Mouse (Mus musculus): ENCODE results near the gene Zfp683. TPM values are rescaled to one million over a fixed set of nuclear protein-coding genes. Genes with fewer than 3 reads are reported as not detected.

Zfp683 gene
- polyA plus RNA-seq, 1 experiment from 2014 or later: not detected

GRCm38 (mm10) chr4:134061166-134061830 lies 7.7 kb downstream of the Zfp683 start:
- H3K4me2 ChIP-seq (ENCODE audit: low read depth, low read length): no peak overlapping the region
- H3K9ac ChIP-seq (ENCODE audit: low read depth, low read length): no peak overlapping the region
- DNase-seq (ENCODE audit: low spot score) (no peak), ATAC-seq (ENCODE audit: low read depth) (no peak)
- H3K4me1 ChIP-seq (ENCODE audit: control insufficient read depth, insufficient read depth, low read length): no peaks in the 10 kb centered on the region
- no peak overlapping the region for H3K4me3 ChIP-seq (ENCODE audit: low read depth, low read length)
- H3K27ac ChIP-seq (replicated peaks; ENCODE audit: low read depth, low read length): no peak overlapping the region
- 69% methylated on average over 18 of the region's 18 CpGs for WGBS
- H3K27me3 ChIP-seq (replicated peaks; ENCODE audit: control insufficient read depth, insufficient read depth, low read length): peaks cover 11% of the 10 kb centered on the region; the same call in 1 of the 2 replicates
- no peaks in the 10 kb centered on the region for H3K9me3 ChIP-seq (ENCODE audit: control insufficient read depth, low read length)
- H3K36me3 ChIP-seq (ENCODE audit: control insufficient read depth, insufficient read depth, low read length): no peaks in the 10 kb centered on the region

- Histone ChIP-seq H3K27ac (replicated peaks; ENCODE audit: low read depth, low read length) (no peak overlapping the region), H3K4me2 (ENCODE audit: low read depth, low read length) (no peak overlapping the region), H3K9me3 (ENCODE audit: control insufficient read depth, low read length) (no peaks in the 10 kb centered on the region), H3K9ac (ENCODE audit: low read depth, low read length) (no peak overlapping the region), H3K27me3 (replicated peaks; ENCODE audit: control insufficient read depth, insufficient read depth, low read length) (peaks cover 11% of the 10 kb centered on the region), H3K4me3 (ENCODE audit: low read depth, low read length) (no peak overlapping the region), H3K36me3 (ENCODE audit: control insufficient read depth, insufficient read depth, low read length) (no peaks in the 10 kb centered on the region), H3K4me1 (ENCODE audit: control insufficient read depth, insufficient read depth, low read length) (no peaks in the 10 kb centered on the region)
- WGBS: 39% methylated on average over 7 of the region's 8 CpGs
- ATAC-seq (ENCODE audit: low read depth) (peak; percentile 35; the same call in 1 of the 2 replicates), DNase-seq (ENCODE audit: low spot score) (peak; percentile 39)
Measured at GRCm38 (mm10) chr4:134061944-134062446, 8.4 kb downstream of the Zfp683 start.

GRCm38 (mm10) chr4:134062561-134062960 lies 8.9 kb downstream of the Zfp683 start:
- H3K9me3 ChIP-seq (ENCODE audit: control insufficient read depth, low read length): no peaks in the 10 kb centered on the region
- DNase-seq (ENCODE audit: low spot score): no peak
- H3K4me2 ChIP-seq (ENCODE audit: low read depth, low read length): no peak overlapping the region
- H3K36me3 ChIP-seq (ENCODE audit: control insufficient read depth, insufficient read depth, low read length): no peaks in the 10 kb centered on the region
- no peak overlapping the region for H3K9ac ChIP-seq (ENCODE audit: low read depth, low read length)
- ATAC-seq (ENCODE audit: low read depth): no peak
- peaks cover 11% of the 10 kb centered on the region for H3K27me3 ChIP-seq (replicated peaks; ENCODE audit: control insufficient read depth, insufficient read depth, low read length)
- H3K4me3 ChIP-seq (ENCODE audit: low read depth, low read length): no peak overlapping the region
- no peaks in the 10 kb centered on the region for H3K4me1 ChIP-seq (ENCODE audit: control insufficient read depth, insufficient read depth, low read length)
- WGBS: 60% methylated on average over 8 of the region's 8 CpGs
- no peak overlapping the region for H3K27ac ChIP-seq (replicated peaks; ENCODE audit: low read depth, low read length)

GRCm38 (mm10) chr4:134065431-134066004 lies 11.9 kb downstream of the Zfp683 start:
- peak; percentile 51 for DNase-seq (ENCODE audit: low spot score)
- 0 out of 2 replicates have a peak overlapping the region, but pooled peaks have one; percentile 15 for H3K4me2 ChIP-seq (ENCODE audit: low read depth, low read length)
- H3K27me3 ChIP-seq (replicated peaks; ENCODE audit: control insufficient read depth, insufficient read depth, low read length): peaks cover 11% of the 10 kb centered on the region
- ATAC-seq (ENCODE audit: low read depth): peak; percentile 75
- H3K9ac ChIP-seq (ENCODE audit: low read depth, low read length): 0 out of 2 replicates have a peak overlapping the region, but pooled peaks have one; percentile 14
- 21% methylated on average over 16 of the region's 23 CpGs for WGBS
- H3K27ac ChIP-seq (replicated peaks; ENCODE audit: low read depth, low read length): no peak overlapping the region
- peak overlapping the region; percentile 15 for H3K4me3 ChIP-seq (ENCODE audit: low read depth, low read length)
- H3K9me3 ChIP-seq (ENCODE audit: control insufficient read depth, low read length): no peaks in the 10 kb centered on the region
- H3K36me3 ChIP-seq (ENCODE audit: control insufficient read depth, insufficient read depth, low read length): no peaks in the 10 kb centered on the region
- no peaks in the 10 kb centered on the region for H3K4me1 ChIP-seq (ENCODE audit: control insufficient read depth, insufficient read depth, low read length)

GRCm38 (mm10) chr4:134067383-134067782 lies 13.7 kb downstream of the Zfp683 start:
- no peak overlapping the region for H3K4me3 ChIP-seq (ENCODE audit: low read depth, low read length)
- 91% methylated on average over 8 of the region's 8 CpGs for WGBS
- ATAC-seq (ENCODE audit: low read depth) (no peak), DNase-seq (ENCODE audit: low spot score) (no peak)
- H3K4me2 ChIP-seq (ENCODE audit: low read depth, low read length): no peak overlapping the region
- H3K4me1 ChIP-seq (ENCODE audit: control insufficient read depth, insufficient read depth, low read length): no peaks in the 10 kb centered on the region
- H3K27me3 ChIP-seq (replicated peaks; ENCODE audit: control insufficient read depth, insufficient read depth, low read length): peaks cover 11% of the 10 kb centered on the region
- H3K27ac ChIP-seq (replicated peaks; ENCODE audit: low read depth, low read length): no peak overlapping the region
- H3K36me3 ChIP-seq (ENCODE audit: control insufficient read depth, insufficient read depth, low read length): no peaks in the 10 kb centered on the region
- H3K9me3 ChIP-seq (ENCODE audit: control insufficient read depth, low read length): no peaks in the 10 kb centered on the region
- H3K9ac ChIP-seq (ENCODE audit: low read depth, low read length): no peak overlapping the region

GRCm38 (mm10) chr4:134067833-134068544 lies 14.4 kb downstream of the Zfp683 start:
- WGBS: 78% methylated on average over 7 of the region's 7 CpGs
- H3K27me3 ChIP-seq (replicated peaks; ENCODE audit: control insufficient read depth, insufficient read depth, low read length): peaks cover 11% of the 10 kb centered on the region
- DNase-seq (ENCODE audit: low spot score): no peak
- no peak for ATAC-seq (ENCODE audit: low read depth)
- no peaks in the 10 kb centered on the region for H3K36me3 ChIP-seq (ENCODE audit: control insufficient read depth, insufficient read depth, low read length)
- H3K9me3 ChIP-seq (ENCODE audit: control insufficient read depth, low read length): no peaks in the 10 kb centered on the region
- no peak overlapping the region for H3K4me2 ChIP-seq (ENCODE audit: low read depth, low read length)
- no peaks in the 10 kb centered on the region for H3K4me1 ChIP-seq (ENCODE audit: control insufficient read depth, insufficient read depth, low read length)
- H3K9ac ChIP-seq (ENCODE audit: low read depth, low read length): no peak overlapping the region
- H3K27ac ChIP-seq (replicated peaks; ENCODE audit: low read depth, low read length): no peak overlapping the region
- H3K4me3 ChIP-seq (ENCODE audit: low read depth, low read length): no peak overlapping the region

GRCm38 (mm10) chr4:134068793-134069580 lies 15.3 kb downstream of the Zfp683 start:
- 89% methylated on average over 4 of the region's 4 CpGs for WGBS

GRCm38 (mm10) chr4:134078694-134079093 lies 25.1 kb downstream of the Zfp683 start:
- Histone ChIP-seq H3K27ac (replicated peaks; ENCODE audit: low read depth, low read length) (no peak overlapping the region), H3K27me3 (replicated peaks; ENCODE audit: control insufficient read depth, insufficient read depth, low read length) (peaks cover 9% of the 10 kb centered on the region), H3K9me3 (ENCODE audit: control insufficient read depth, low read length) (no peaks in the 10 kb centered on the region), H3K36me3 (ENCODE audit: control insufficient read depth, insufficient read depth, low read length) (no peaks in the 10 kb centered on the region), H3K4me2 (ENCODE audit: low read depth, low read length) (no peak overlapping the region), H3K4me1 (ENCODE audit: control insufficient read depth, insufficient read depth, low read length) (peaks cover 6% of the 10 kb centered on the region; the same call in 1 of the 2 replicates), H3K4me3 (ENCODE audit: low read depth, low read length) (no peak overlapping the region), H3K9ac (ENCODE audit: low read depth, low read length) (no peak overlapping the region)
- 8% methylated on average over 3 of the region's 3 CpGs for WGBS
- ATAC-seq (ENCODE audit: low read depth): peak; percentile 47
- DNase-seq (ENCODE audit: low spot score): peak; percentile 89

More at GRCm38 (mm10) chr4:134068793-134069580, 15.3 kb downstream of the Zfp683 start:
- no peak overlapping the region for H3K27ac ChIP-seq (replicated peaks; ENCODE audit: low read depth, low read length)
- ATAC-seq (ENCODE audit: low read depth) (no peak), DNase-seq (ENCODE audit: low spot score) (no peak)
- no peak overlapping the region for H3K4me2 ChIP-seq (ENCODE audit: low read depth, low read length)
- no peaks in the 10 kb centered on the region for H3K36me3 ChIP-seq (ENCODE audit: control insufficient read depth, insufficient read depth, low read length)
- H3K9ac ChIP-seq (ENCODE audit: low read depth, low read length): no peak overlapping the region
- H3K4me3 ChIP-seq (ENCODE audit: low read depth, low read length): no peak overlapping the region
- H3K4me1 ChIP-seq (ENCODE audit: control insufficient read depth, insufficient read depth, low read length): no peaks in the 10 kb centered on the region
- H3K27me3 ChIP-seq (replicated peaks; ENCODE audit: control insufficient read depth, insufficient read depth, low read length): peaks cover 11% of the 10 kb centered on the region
- H3K9me3 ChIP-seq (ENCODE audit: control insufficient read depth, low read length): no peaks in the 10 kb centered on the region

Measured in embryonic facial prominence, embryonic 14.5 days (tissue).